Mouse (Mus musculus) kidney, adult 18-20 months (tissue): ENCODE measurements at regions not wholly inside any gene's neighbourhood (a gene's known extent, or its start where the extent isn't known, plus 50 kb on each side); places are given as distances from the start of the nearest gene placed in this dataset.

Source experiments
- DNase-seq: peaks from one replicate; pipeline ENCODE4 v3.0.0; 2021

GRCm38 (mm10) chr13:97651761-97652160, 108.7 kb downstream of the Gm10260 start:
- DNase-seq = no peak

- no peak for DNase-seq
Observed at GRCm38 (mm10) chr13:97651176-97651575, 109.3 kb downstream of the Gm10260 start.

GRCm38 (mm10) chr13:97650191-97650590, 110.2 kb downstream of the Gm10260 start:
- DNase-seq = no peak

- no peak for DNase-seq
Observed at GRCm38 (mm10) chr13:97647486-97647885, 112.9 kb downstream of the Gm10260 start.

DNA sequence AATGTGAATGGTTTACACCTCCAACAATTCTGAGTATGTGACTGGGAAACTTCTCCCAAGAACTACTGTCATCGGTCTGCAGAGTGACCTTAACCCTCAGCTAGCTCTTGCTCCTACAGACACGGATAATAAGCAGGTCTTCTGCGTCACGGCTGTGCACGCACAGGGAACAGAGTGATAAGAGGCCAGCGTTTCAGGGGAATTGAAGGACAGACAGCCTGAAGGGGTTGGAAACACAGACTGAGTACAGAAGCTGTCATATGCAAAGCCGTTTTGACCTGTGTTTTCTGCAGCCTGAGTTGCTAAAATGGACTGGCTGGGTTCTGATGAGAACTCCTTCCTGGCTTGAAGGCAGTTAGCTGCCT, 114.4 kb downstream of the Gm10260 start:
- DNase-seq = peak; percentile 44

DNA sequence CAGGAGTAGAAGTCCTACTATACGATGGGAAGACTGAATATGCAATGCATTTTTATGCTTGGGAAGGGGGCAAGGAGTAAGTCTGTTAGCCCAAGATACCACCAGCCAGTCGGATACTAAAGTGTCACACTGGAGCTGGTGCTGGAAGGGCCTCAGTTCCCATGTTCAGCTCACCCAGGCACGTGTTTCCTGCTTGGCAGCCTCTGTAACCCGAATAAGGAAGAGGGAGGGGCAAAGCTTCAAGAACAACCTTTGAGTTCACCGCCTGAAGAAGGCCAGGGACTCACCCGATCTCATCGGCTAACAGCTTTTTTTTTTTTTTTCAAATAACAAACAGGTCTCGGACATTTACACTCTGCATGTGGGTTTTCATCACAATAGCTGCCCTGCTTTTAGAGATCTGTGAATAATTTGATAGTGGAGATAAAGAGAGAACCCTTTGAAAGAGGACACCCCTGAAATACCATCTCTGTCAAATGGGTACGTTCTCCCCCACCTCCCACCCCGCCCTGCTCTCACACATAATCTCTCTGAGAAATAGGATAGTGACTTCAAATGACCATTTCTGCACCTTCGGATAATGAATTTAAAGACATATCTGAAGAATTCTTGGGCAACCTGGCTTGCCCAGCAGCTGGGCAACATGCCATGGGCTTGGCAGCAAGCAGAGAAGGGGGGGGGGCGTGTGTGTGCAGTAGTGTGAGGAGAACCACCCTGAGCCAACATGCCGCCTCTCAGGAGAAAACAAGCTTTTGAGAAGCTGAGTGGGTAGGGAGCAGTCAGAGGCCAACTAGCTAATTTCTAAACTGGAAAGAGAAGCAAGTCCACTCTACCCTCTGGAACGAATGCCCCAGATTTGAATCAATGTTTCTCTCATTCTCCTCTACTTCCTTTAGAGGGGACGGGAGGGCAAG, 115.1 kb downstream of the Gm10260 start:
- DNase-seq = peak; percentile 68

DNA sequence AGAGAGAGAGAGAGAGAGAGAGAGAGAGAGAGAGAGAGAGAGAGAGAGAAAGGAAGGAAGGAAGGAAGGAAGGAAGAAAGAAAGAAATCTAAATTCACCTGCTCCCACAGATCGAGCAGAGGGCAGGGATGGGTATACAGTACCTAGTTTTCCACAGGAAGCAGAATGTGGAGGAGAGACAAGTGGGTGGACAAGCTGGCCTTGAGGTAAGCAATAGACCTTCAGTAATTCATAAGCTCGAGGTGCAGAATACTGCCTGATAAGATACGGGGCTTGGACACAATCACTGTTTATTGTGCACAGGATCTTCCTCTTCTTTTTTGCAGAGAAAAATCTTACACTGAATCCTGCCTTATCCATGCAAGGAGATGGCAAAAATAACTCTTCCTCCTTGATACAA, 120.2 kb downstream of the Gm10260 start:
- no peak for DNase-seq

DNA sequence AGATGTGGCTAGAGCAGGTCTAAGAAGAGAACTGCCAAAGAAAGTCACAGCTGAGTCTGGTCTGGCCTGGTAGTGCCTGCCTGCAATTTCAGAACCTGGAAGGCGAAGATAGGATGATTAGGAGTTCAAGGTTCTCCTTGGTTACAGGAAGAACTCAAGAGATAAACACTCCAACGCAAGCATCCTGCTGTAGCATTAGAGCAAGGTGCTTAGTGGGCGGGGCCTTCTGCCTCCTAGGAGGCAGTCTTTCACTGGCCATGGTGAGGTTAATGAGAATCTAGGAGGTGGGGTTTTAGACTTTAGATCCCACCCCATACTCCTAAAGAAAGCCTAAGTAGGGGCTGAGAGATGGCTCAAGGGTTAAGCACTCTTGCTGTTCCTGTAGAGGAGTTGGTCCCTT, 120.8 kb downstream of the Gm10260 start:
- DNase-seq = no peak

DNA sequence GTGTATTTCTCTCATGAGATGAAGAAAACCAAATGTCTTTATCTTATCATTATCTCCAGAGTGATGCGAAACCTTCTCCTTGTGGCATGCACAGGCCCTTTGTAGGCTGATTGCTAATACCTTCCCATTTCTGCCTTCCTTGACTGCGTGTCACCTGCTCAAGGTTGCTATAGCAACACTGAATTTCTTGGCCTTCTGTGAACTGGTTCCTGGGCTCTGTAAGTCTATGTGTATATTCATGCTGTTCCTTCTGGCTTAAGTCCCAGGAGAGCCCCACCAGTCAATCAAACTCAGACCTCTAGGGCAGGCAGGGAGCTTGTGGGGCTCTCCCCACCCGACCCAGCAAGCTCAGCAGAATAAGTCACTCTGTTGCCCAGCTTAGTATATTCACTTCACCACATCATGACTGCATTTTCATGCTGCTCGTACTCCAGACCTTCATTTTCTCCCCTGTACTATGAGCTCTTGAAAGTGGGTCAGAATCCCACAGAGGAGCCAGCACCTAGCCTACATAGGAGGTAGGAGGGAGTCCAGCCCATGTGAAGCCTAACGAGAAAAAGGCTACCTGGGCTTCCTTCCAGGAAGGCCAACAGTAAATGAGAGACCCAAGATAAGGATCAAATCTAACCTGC, 121.9 kb downstream of the Gm10260 start:
- no peak for DNase-seq

DNA sequence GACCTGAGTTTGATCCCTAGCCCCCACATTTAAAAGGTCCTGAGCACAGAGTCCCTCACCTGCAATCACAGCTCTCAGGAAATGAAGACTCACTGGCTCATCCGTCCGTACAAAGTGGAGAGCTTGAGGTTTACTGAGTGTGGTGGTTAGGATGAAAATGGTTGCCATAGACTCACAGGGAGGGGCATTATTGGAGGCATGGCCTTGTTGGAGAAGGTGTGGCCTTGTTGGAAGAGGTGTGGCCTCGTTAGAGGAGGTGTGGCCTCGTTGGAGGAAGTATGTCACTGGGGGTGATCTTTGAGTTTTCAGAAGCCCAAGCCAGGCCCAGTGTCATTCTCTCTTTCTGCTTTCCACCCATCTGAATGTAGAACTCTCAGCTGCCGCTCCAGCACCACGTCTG, 122.9 kb downstream of the Gm10260 start:
- DNase-seq = no peak

- no peak for DNase-seq
Observed at GRCm38 (mm10) chr13:97634041-97634788, 126.2 kb downstream of the Gm10260 start.

- no peak for DNase-seq
Observed at GRCm38 (mm10) chr13:97633551-97633950, 126.9 kb downstream of the Gm10260 start.

DNA sequence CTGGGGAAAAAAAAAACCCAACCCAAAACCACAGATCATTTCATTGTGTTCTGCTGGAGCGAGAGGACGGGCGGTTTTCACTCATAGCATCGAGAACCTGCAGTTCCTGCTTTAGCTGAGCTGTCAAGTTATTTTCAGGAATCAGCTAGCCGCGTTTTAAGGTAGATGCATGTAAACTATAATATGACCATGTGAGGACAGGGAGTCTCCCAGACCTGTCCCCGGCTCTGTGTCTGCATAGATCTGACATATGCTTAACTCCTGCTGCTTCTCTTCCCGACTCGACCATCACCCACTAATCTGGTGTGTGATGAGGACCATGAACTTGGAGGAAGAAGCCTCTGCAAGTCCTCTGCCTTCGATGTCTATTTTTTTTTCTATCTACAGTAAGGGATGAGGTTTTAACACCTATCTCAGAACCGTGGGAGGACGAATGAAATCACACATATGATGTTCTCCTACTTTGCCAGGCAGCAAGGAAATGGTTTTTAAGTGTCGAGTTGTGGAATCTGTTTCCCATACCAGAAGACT, 128.5 kb downstream of the Gm10260 start:
- no peak for DNase-seq

DNA sequence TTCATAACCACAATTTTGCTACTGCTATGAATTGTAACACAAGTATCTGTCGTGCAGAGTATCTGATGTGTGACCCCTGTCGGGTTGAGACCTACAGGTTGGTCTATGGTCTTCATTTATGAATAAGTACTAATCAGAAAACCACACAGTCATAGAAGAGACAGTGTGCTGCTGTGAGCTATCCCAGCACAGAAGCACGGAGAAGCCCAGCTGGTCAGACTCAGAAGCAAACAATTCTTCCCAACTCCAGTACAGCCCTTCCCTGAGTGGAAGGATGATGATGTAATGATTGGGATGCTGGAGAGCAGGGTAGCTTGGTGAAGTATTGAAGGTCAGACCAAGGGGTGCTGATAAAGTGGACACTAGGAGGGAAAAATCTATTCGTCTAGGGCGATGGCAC, 129.5 kb downstream of the Gm10260 start:
- no peak for DNase-seq

- DNase-seq = no peak
Observed at GRCm38 (mm10) chr13:97628608-97629007, 131.8 kb downstream of the Gm10260 start.

DNA sequence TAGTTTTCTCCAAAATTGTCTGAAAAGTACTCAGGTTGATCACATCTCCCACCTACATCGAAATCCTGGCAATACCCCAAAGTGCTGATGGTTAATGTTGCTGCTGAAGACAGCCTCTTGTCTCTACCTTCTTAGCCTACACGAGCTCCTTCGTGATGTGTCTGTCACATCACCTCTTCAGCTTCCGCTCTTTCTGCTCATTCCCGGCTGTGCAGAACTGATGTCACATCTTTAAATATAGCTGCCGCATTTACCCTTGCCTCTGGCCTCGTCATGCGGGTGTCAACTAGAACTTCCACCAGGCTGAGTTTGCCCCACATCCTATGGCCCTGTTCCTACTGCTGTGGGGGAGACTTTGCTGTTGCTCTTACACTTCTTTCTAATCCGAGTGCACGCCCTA, 133.2 kb downstream of the Gm10260 start:
- no peak for DNase-seq

DNA sequence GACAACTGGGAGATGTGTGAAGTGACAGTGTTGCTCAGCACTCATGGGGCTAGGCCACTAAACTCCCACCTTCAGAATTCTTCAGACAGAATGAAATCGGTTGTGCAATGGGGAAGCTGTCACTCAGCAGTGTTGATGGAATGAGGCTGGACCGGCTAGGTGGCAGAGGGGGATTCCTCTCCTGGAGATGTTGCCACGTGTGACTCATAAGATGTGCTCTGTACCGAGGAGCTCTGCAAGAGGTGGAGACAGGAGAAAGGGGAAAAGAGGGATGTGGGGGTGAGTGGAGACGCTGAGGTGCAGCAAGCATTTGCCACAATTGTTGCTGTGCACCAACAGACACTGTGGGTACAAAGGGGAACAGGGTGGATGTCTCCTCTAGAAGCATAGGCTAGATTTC, 133.6 kb downstream of the Gm10260 start:
- DNase-seq = no peak

DNA sequence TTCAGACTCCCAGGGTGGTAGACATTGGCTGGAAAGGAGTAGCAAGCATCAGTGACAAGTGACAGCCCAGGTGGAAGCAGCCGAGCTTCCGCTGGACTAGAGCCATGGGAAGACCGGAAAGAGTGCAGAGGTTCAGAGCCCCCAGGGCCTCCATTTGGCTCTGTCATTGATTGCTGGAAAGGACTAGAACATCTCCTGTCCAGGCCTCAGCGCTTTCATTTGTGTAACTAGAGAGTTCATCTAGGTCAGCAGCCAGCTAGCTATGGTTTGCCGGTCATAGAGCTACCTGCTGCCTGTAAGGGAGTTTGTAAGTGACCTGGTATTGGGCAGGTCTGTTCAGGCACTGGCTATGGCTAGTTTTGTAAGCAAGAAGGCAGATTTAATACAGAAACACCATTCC, 134.3 kb downstream of the Gm10260 start:
- no peak for DNase-seq

- no peak for DNase-seq
Observed at GRCm38 (mm10) chr13:97625391-97625790, 135.0 kb downstream of the Gm10260 start.

- DNase-seq = no peak
Observed at GRCm38 (mm10) chr13:97618190-97618586, 142.2 kb downstream of the Gm10260 start.

DNA sequence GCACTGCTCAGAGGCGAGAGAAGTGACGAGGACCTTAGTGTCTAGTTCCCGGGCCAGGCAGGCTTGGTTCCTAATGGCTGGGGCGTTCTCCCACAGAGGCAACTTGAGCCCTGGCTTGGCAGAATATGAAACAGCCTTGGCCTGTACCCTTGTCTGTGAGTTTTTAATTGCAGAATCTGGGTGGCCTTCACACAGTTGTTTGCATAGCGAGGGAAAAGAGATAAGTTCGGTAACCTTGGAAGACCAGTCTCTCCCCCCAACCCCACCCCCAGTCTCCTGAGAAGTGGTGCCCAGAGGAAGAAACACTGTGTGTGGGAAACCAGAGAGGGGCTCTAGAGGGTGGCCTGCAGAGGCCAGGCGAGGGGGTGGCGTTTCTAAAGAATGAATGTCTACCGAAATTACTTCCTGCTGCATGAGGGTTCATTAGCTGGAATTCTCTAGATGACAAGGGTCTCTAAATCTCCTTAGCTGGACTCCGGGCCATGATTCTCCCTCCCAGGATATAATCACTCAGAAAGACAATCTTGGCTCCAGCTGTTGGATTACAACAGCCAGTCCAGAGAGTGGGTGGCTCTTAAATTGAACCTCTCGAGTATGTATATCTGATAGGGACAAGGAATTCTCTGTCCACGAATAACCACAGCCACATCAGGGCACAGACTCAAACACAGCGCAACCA, 142.8 kb downstream of the Gm10260 start:
- no peak for DNase-seq

DNA sequence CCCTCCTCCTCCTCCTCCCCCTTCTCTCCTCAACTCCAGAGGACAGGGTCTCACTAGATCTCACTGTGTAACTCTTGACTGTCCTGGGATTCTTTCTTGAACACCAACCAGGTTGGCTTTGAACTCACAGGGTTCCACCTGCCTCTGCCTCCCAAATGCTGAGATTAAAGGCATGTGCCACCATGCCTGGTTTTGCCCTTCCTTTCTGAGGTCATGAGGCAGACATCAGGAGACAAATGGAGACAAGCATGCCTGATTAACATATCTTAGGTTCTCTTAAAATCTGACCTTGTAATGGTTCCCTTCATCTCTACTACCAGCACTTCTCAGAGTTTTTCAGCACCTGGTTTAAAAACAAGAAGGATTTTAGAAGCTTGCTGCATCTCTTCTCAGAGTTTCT, 143.5 kb downstream of the Gm10260 start:
- no peak for DNase-seq

- peak; percentile 67 for DNase-seq
Observed at GRCm38 (mm10) chr13:97607221-97607723, 153.2 kb downstream of the Gm10260 start.
